ENCODE assay signal across 12 mouse cellular contexts in the genomic region with DNA sequence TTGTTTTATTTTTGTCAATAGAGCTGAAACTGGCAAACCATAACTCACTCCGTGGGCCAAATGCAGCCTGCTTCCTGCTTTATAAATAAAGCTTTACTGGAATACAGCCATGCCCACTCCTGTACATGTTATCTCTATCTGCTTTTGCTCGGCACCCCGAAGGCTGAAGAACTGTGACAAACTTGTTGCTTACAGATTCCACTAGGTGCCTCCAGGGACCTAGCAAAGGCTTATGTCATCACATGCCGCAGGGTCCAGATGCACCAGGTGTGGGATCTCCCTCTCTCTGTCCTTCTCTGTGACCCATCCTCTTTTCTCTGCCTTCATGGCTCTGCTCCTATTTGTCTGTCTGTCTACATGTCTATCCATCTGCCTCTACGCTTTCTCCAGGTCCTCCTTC. TPM values are rescaled to one million over a fixed set of nuclear protein-coding genes. Genes with fewer than 3 reads are reported as not detected.
DNase-seq lines count a peak whose midpoint lies in the region; ATAC-seq and TF ChIP-seq lines count a peak whose summit lies in the region.
"Had no signal": no experiment of that assay in that cellular context is flagged by ENCODE, and none has a peak within 500 bp of the region (broad histone marks: within the 10 kb centered on the region; RNA-seq: fewer than 3 reads in every experiment).

No protein-coding gene starts in this region.

- 0 out of 2 replicates have a peak overlapping the region, but pooled peaks have one; percentile 8 for H3K4me2 ChIP-seq in embryonic facial prominence, embryonic 12.5 days (replicated peaks)
- peak overlapping the region; percentile 37; the same call in 1 of the 2 replicates for H3K4me2 ChIP-seq in limb, embryonic 12.5 days
- peak overlapping the region; percentile 41 for H3K4me2 ChIP-seq in heart, embryonic 14.5 days (ENCODE audit: low read length)
- H3K4me2 ChIP-seq: hindbrain, embryonic 14.5 days had no signal

- TF ChIP-seq CTCF in olfactory bulb, adult 2 months (IDR thresholded peaks at IDR 0.05; ENCODE audit: insufficient read depth, low read depth, low read length) = no peak

- 58% methylated on average over 5 of the region's 5 CpGs for WGBS in embryonic facial prominence, embryonic 12.5 days
- WGBS in embryonic facial prominence, embryonic 10.5 days = 70% methylated on average over 5 of the region's 5 CpGs
- WGBS in limb, embryonic 12.5 days = 71% methylated on average over 5 of the region's 5 CpGs
- WGBS in limb, embryonic 10.5 days = 82% methylated on average over 5 of the region's 5 CpGs
- WGBS in heart, embryonic 14.5 days = 21% methylated on average over 5 of the region's 5 CpGs
- WGBS in olfactory bulb, adult 2 months = 50% methylated on average over 5 of the region's 5 CpGs

- no peaks in the 10 kb centered on the region for H3K36me3 ChIP-seq in embryonic facial prominence, embryonic 12.5 days
- no peaks in the 10 kb centered on the region for H3K36me3 ChIP-seq in embryonic facial prominence, embryonic 10.5 days (replicated peaks)
- H3K36me3 ChIP-seq in limb, embryonic 12.5 days = no peaks in the 10 kb centered on the region
- no peaks in the 10 kb centered on the region for H3K36me3 ChIP-seq in limb, embryonic 10.5 days
- no peaks in the 10 kb centered on the region for H3K36me3 ChIP-seq in heart, embryonic 14.5 days (ENCODE audit: control insufficient read depth, insufficient read depth, low read length)

- ATAC-seq in embryonic facial prominence, embryonic 12.5 days (ENCODE audit: insufficient number of reproducible peaks, insufficient read depth, low FRiP score, low TSS enrichment) = no peak
- ATAC-seq in limb, embryonic 12.5 days (ENCODE audit: insufficient number of reproducible peaks, insufficient read depth, low FRiP score, low TSS enrichment, low read depth) = no peak
- ATAC-seq in heart, embryonic 14.5 days (ENCODE audit: insufficient number of reproducible peaks, insufficient read depth, low FRiP score, low read depth) = no peak
- ATAC-seq: activated CD4-positive, CD25-positive, alpha-beta regulatory T cell, adult 4 months had no signal

- no peaks in the 10 kb centered on the region for H3K4me1 ChIP-seq in embryonic facial prominence, embryonic 12.5 days
- H3K4me1 ChIP-seq in embryonic facial prominence, embryonic 10.5 days = peaks cover 18% of the 10 kb centered on the region
- peaks cover 26% of the 10 kb centered on the region for H3K4me1 ChIP-seq in limb, embryonic 12.5 days (replicated peaks)
- peaks cover 18% of the 10 kb centered on the region for H3K4me1 ChIP-seq in limb, embryonic 10.5 days
- peaks cover 10 to 22% of the 10 kb centered on the region in 2 experiments for H3K4me1 ChIP-seq in heart, embryonic 14.5 days (ENCODE audit: control insufficient read depth in 2 of 2, insufficient read depth in 2 of 2, low read length in 2 of 2)
- peaks cover 11% of the 10 kb centered on the region for H3K4me1 ChIP-seq in olfactory bulb, adult 2 months (ENCODE audit: control insufficient read depth, insufficient read depth, low read length)

- H3K4me3 ChIP-seq in embryonic facial prominence, embryonic 12.5 days = no peak overlapping the region
- H3K4me3 ChIP-seq in embryonic facial prominence, embryonic 10.5 days = no peak overlapping the region
- H3K4me3 ChIP-seq in limb, embryonic 12.5 days (replicated peaks) = no peak overlapping the region
- H3K4me3 ChIP-seq in limb, embryonic 10.5 days = no peak overlapping the region
- H3K4me3 ChIP-seq in heart, embryonic 14.5 days (ENCODE audit: control insufficient read depth in 1 of 2, insufficient read depth in 1 of 2, low read depth in 1 of 2, low read length in 2 of 2) = no peak overlapping the region
- no peak overlapping the region for H3K4me3 ChIP-seq in olfactory bulb, adult 2 months (ENCODE audit: insufficient read depth, low read depth, low read length)

- H3K9ac ChIP-seq in embryonic facial prominence, embryonic 12.5 days = no peak overlapping the region
- H3K9ac ChIP-seq in limb, embryonic 12.5 days (replicated peaks) = no peak overlapping the region
- no peak overlapping the region for H3K9ac ChIP-seq in heart, embryonic 14.5 days (ENCODE audit: low read length)
- H3K9ac ChIP-seq: hindbrain, embryonic 14.5 days had no signal

- no peak for DNase-seq in embryonic facial prominence, embryonic 10.5 days (ENCODE audit: low spot score)
- DNase-seq in limb, embryonic 10.5 days (ENCODE audit: low spot score) = no peak
- DNase-seq in ovary, postnatal 10 days (ENCODE audit: low spot score) = no peak
- no peak for DNase-seq in left cerebral cortex, postnatal 10 days (ENCODE audit: extremely low spot score in 1 of 2, low spot score in 2 of 2)
- DNase-seq: cerebellum, postnatal 25 days; gastrocnemius, postnatal 10 days had no signal

- H3K27me3 ChIP-seq in embryonic facial prominence, embryonic 12.5 days = 0 out of 2 replicates have a peak, but pooled peaks cover 2% of the 10 kb centered on the region
- H3K27me3 ChIP-seq in embryonic facial prominence, embryonic 10.5 days (replicated peaks; ENCODE audit: low read depth, poor library complexity, severe bottlenecking) = no peaks in the 10 kb centered on the region
- no peaks in the 10 kb centered on the region for H3K27me3 ChIP-seq in limb, embryonic 12.5 days
- no peaks in the 10 kb centered on the region for H3K27me3 ChIP-seq in limb, embryonic 10.5 days (ENCODE audit: low read depth, poor library complexity, severe bottlenecking)
- no peaks in the 10 kb centered on the region for H3K27me3 ChIP-seq in heart, embryonic 14.5 days (ENCODE audit: control insufficient read depth, insufficient read depth, low read length)

- no peaks in the 10 kb centered on the region for H3K9me3 ChIP-seq in embryonic facial prominence, embryonic 12.5 days
- no peaks in the 10 kb centered on the region for H3K9me3 ChIP-seq in embryonic facial prominence, embryonic 10.5 days
- H3K9me3 ChIP-seq in limb, embryonic 12.5 days = no peaks in the 10 kb centered on the region
- no peaks in the 10 kb centered on the region for H3K9me3 ChIP-seq in limb, embryonic 10.5 days (replicated peaks)
- H3K9me3 ChIP-seq in heart, embryonic 14.5 days (ENCODE audit: control insufficient read depth, low read length) = peaks cover 4% of the 10 kb centered on the region; the same call in 1 of the 2 replicates

- no peak for TF ChIP-seq POLR2A in olfactory bulb, adult 2 months (IDR thresholded peaks at IDR 0.05; ENCODE audit: insufficient read depth, low read depth, low read length)

- intact Hi-C loops in left cerebral cortex, postnatal 10 days (cut with DNase I) = loop anchor here (10.0 kb wide), 2 partner anchors 104 to 214 kb away; partner anchors contain the start of gene Zbtb1

- H3K27ac ChIP-seq in embryonic facial prominence, embryonic 12.5 days = no peak overlapping the region
- H3K27ac ChIP-seq in embryonic facial prominence, embryonic 10.5 days (replicated peaks) = no peak overlapping the region
- H3K27ac ChIP-seq in limb, embryonic 12.5 days = peak overlapping the region; percentile 42; the same call in 1 of the 2 replicates
- no peak overlapping the region for H3K27ac ChIP-seq in limb, embryonic 10.5 days
- peak overlapping the region; percentile 9 to 44; a peak in 2 of 4 replicates for H3K27ac ChIP-seq in heart, embryonic 14.5 days (replicated peaks in 1 of 2; ENCODE audit: control insufficient read depth in 1 of 2, insufficient read depth in 1 of 2, low read depth in 2 of 2, low read length in 2 of 2)
- H3K27ac ChIP-seq in olfactory bulb, adult 2 months (ENCODE audit: insufficient read depth, low read depth, low read length) = 0 out of 2 replicates have a peak overlapping the region, but pooled peaks have one; percentile 7
- H3K27ac ChIP-seq: hindbrain, embryonic 14.5 days had no signal

RNA-seq across cellular contexts. Expression of gene Plekhg3, which starts 51.5 kb away (rescaled TPM):
- polyA plus RNA-seq in embryonic facial prominence, embryonic 12.5 days (2016; fragmentation: Nextera tagmentation; extraction: Ambion mirVana) = 4.5 and 5.1 TPM in 2 replicates
- polyA plus RNA-seq in embryonic facial prominence, embryonic 10.5 days (2016; fragmentation: Nextera tagmentation; extraction: Ambion mirVana) = 3.3 and 3.9 TPM in 2 replicates
- polyA plus RNA-seq in limb, embryonic 12.5 days (2016; fragmentation: Nextera tagmentation; extraction: Ambion mirVana) = 6.2 and 7.4 TPM in 2 replicates
- 5.7 and 6.2 TPM in 2 replicates for polyA plus RNA-seq in limb, embryonic 10.5 days (2016; fragmentation: Nextera tagmentation; extraction: Ambion mirVana)
- polyA plus RNA-seq in heart, embryonic 14.5 days (2014; fragmentation: Nextera tagmentation; extraction: Ambion mirVana) = 5.9 and 7.5 TPM in 2 replicates
- not detected in 2 replicates for polyA plus RNA-seq in olfactory bulb, adult 2 months (2012; ENCODE audit: insufficient read depth, insufficient read length, low replicate concordance, missing spikeins)
- 1 to 10 TPM; 3.8 to 4.8 TPM for total RNA-seq in left cerebral cortex, postnatal 10 days (2021)

Comparison
In these comparisons a context has a peak if more than half of its experiments do, and no peak if none do; other contexts are left out.
1. H3K27ac ChIP-seq: peak in limb, embryonic 12.5 days (single experiment), heart, embryonic 14.5 days (2 of 2) and olfactory bulb, adult 2 months (single experiment); none in embryonic facial prominence, embryonic 12.5 days (single experiment), embryonic facial prominence, embryonic 10.5 days (single experiment) and limb, embryonic 10.5 days (single experiment).
2. Peak in every context shown above with its lines, with median percentiles within 50 percentile points of each other: H3K4me2 ChIP-seq.